Mouse (Mus musculus): ENCODE data around the gene A930004D18Rik.

DNA sequence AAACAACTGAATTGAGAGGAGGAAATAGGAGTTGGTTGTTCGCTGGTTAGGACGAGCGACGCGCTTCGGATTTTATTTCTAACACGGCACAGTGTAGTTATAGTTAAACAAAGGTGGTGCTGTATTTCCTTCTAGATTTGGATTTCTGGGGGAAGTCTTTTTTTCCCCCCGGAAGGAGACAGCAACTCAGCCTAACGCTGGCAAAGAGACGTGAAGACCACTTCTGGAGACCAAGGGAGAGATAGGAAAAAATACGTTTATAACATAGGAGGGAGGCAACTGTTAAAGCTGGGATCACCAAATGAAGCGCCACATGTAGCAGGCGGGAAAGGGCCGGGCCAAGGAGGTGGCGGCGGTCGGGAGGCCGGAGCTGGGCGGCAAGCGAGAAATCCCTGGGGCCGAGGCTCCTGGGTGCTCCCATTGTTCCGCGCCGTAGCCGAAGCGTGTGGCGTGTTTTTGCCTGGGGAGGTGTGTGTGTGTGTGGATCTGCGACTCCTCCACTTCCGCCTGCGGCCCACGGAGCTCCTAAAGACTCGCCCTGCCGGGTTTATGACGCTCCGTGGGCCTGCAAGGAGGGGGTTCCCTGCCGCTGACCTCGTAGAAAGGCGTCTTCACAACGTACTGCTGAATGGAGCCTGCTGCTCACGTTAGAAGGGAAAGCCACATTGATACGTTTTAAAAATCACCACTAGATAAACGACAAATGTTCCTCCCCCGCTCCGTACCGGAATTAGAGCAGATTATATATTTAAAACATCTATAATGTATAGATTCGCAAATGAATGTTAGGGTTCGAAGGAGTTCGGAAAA lies 20.0 kb upstream of the A930004D18Rik start:
- 0 out of 2 replicates have a peak, but pooled peaks have one; percentile 16 for TF ChIP-seq POLR2A (IDR thresholded peaks at IDR 0.05; ENCODE audit: extremely low read depth, insufficient read depth, low read length)
- no peak for TF ChIP-seq CTCF (IDR thresholded peaks at IDR 0.05; ENCODE audit: low read depth, low read length)

Data from liver, adult 2 months (tissue).